Mouse (Mus musculus) CH12.LX (cell line): ENCODE data around the gene Ahnak. TPM values are rescaled to one million over a fixed set of nuclear protein-coding genes. Genes with fewer than 3 reads are reported as not detected.

Experiments
- DNase-seq: peaks from one replicate; pipeline ENCODE4 v3.0.0-alpha.2; 2013; ENCODE audit errors: extremely low read depth
- H3K27ac ChIP-seq: 2 replicates; pipeline ENCODE4 v1.5.1; 2012; ENCODE audit warnings: low read depth, mild to moderate bottlenecking, control low read depth, moderate library complexity; ENCODE audit not compliant: insufficient read depth
- H3K27me3 ChIP-seq: replicated peaks from 2 replicates; pipeline ENCODE3; 2012; ENCODE audit warnings: inconsistent platforms
- H3K36me3 ChIP-seq, 2 experiments: replicated peaks in 1 of 2; 2 replicates each; pipeline versions ENCODE3 to v1.6.1; 2012; ENCODE audit warnings: inconsistent platforms in 1 of 2, low read length in 1 of 2, mild to moderate bottlenecking in 1 of 2, mixed read lengths in 1 of 2, moderate library complexity in 1 of 2; ENCODE audit not compliant: control insufficient read depth in 1 of 2, insufficient read depth in 1 of 2
- H3K4me1 ChIP-seq, 2 experiments: 2 replicates each; pipeline ENCODE4 v1.6.1; 2012; ENCODE audit warnings: inconsistent platforms in 1 of 2, moderate library complexity in 1 of 2; ENCODE audit not compliant: insufficient read depth in 2 of 2, control insufficient read depth in 1 of 2
- H3K4me2 ChIP-seq: 2 replicates; pipeline ENCODE4 v1.6.1; 2012; ENCODE audit warnings: low read depth, mild to moderate bottlenecking, control low read depth; ENCODE audit not compliant: poor library complexity, insufficient read depth, severe bottlenecking
- H3K4me3 ChIP-seq, 3 experiments: fragments of 150-350 bp in 1 of 3; sonication (generic) in 1 of 3; replicated peaks in 1 of 3; 2 replicates each; pipeline versions ENCODE3 to v1.5.1; 2011 to 2012; ENCODE audit warnings: low read depth in 2 of 3, low read length in 2 of 3, mild to moderate bottlenecking in 2 of 3, moderate library complexity in 2 of 3, control low read depth in 1 of 3, improper control_type of control experiment in 1 of 3, inconsistent platforms in 1 of 3, mixed read lengths in 1 of 3; ENCODE audit not compliant: poor library complexity in 1 of 3
- H3K79me2 ChIP-seq: replicated peaks from 2 replicates; pipeline ENCODE4 v1.6.1; 2012; ENCODE audit warnings: mild to moderate bottlenecking, moderate library complexity; ENCODE audit not compliant: control insufficient read depth, poor library complexity, insufficient read depth, severe bottlenecking; ENCODE audit errors: extremely low read depth
- H3K9ac ChIP-seq: 2 replicates; pipeline ENCODE4 v1.6.1; 2012; ENCODE audit warnings: low read depth, mild to moderate bottlenecking, control low read depth, moderate library complexity; ENCODE audit not compliant: insufficient read depth
- H3K9me3 ChIP-seq: replicated peaks from 2 replicates; pipeline ENCODE3; 2012; ENCODE audit warnings: low read length, inconsistent platforms, mixed read lengths
- BHLHE40 ChIP-seq: IDR thresholded peaks from 2 replicates; pipeline ENCODE4 v1.6.1; 2011; ENCODE audit warnings: mild to moderate bottlenecking, low read depth, low read length, improper control_type of control experiment
- CHD1 ChIP-seq: IDR thresholded peaks from 2 replicates; pipeline ENCODE4 v1.6.1; 2012; ENCODE audit warnings: low read depth, low read length, improper control_type of control experiment, inconsistent platforms
- CHD2 ChIP-seq: IDR thresholded peaks from 2 replicates; pipeline ENCODE4 v1.6.1; 2011; ENCODE audit warnings: low read length, improper control_type of control experiment
- ELF1 ChIP-seq: IDR thresholded peaks from 2 replicates; pipeline ENCODE4 v1.6.1; 2014; ENCODE audit warnings: low read depth, mild to moderate bottlenecking, inconsistent platforms, low read length, improper control_type of control experiment
- EP300 ChIP-seq: IDR thresholded peaks from 2 replicates; pipeline ENCODE4 v1.6.1; 2011; ENCODE audit warnings: low read length, improper control_type of control experiment
- GABPA ChIP-seq: IDR thresholded peaks from 2 replicates; pipeline ENCODE4 v1.6.1; 2012; ENCODE audit warnings: low read depth, low read length, improper control_type of control experiment, inconsistent platforms; ENCODE audit not compliant: insufficient replicate concordance
- IRF4 ChIP-seq: IDR thresholded peaks from 2 replicates; pipeline ENCODE4 v1.6.1; 2014; ENCODE audit warnings: low read depth, mild to moderate bottlenecking, inconsistent platforms, low read length, improper control_type of control experiment
- JUN ChIP-seq: IDR thresholded peaks from 2 replicates; pipeline ENCODE4 v1.6.1; 2011; ENCODE audit warnings: low read depth, mild to moderate bottlenecking, low read length, improper control_type of control experiment, moderate library complexity; ENCODE audit not compliant: insufficient read depth
- KAT2A ChIP-seq: IDR thresholded peaks from 2 replicates; pipeline ENCODE4 v1.6.1; 2012; ENCODE audit warnings: low read length, improper control_type of control experiment, inconsistent platforms; ENCODE audit not compliant: insufficient replicate concordance
- MAZ ChIP-seq: IDR thresholded peaks from 2 replicates; pipeline ENCODE4 v1.6.1; 2012; ENCODE audit warnings: low read depth, mild to moderate bottlenecking, inconsistent platforms, low read length, improper control_type of control experiment, moderate library complexity
- MEF2A ChIP-seq: IDR thresholded peaks from 2 replicates; pipeline ENCODE4 v1.6.1; 2014; ENCODE audit warnings: low read depth, mild to moderate bottlenecking, inconsistent platforms, low read length, improper control_type of control experiment, borderline replicate concordance
- MXI1 ChIP-seq: IDR thresholded peaks from 2 replicates; pipeline ENCODE4 v1.6.1; 2011; ENCODE audit warnings: mild to moderate bottlenecking, low read depth, low read length, improper control_type of control experiment
- NELFE ChIP-seq: IDR thresholded peaks from 2 replicates; pipeline ENCODE4 v1.6.1; 2011; ENCODE audit warnings: low read depth, low read length, improper control_type of control experiment
- PAX5 ChIP-seq: IDR thresholded peaks from 2 replicates; pipeline ENCODE4 v1.6.1; 2012; ENCODE audit warnings: low read length, inconsistent platforms, mixed read lengths
- POLR2A ChIP-seq: IDR thresholded peaks from 2 replicates; pipeline ENCODE4 v1.6.1; 2011; ENCODE audit warnings: low read depth, mild to moderate bottlenecking, improper control_type of control experiment, low read length
- POLR2AphosphoS2 ChIP-seq: IDR thresholded peaks from 2 replicates; pipeline ENCODE4 v1.6.1; 2011; ENCODE audit warnings: low read depth, low read length, improper control_type of control experiment
- RAD21 ChIP-seq: IDR thresholded peaks from 2 replicates; pipeline ENCODE4 v1.6.1; 2011; ENCODE audit warnings: low read depth, mild to moderate bottlenecking, low read length, improper control_type of control experiment, moderate library complexity
- RCOR1 ChIP-seq: conservative IDR thresholded peaks from 2 replicates; pipeline ENCODE4 v1.6.1; 2012; ENCODE audit warnings: low read depth, mild to moderate bottlenecking, inconsistent platforms, low read length, improper control_type of control experiment
- SIN3A ChIP-seq: IDR thresholded peaks from 2 replicates; pipeline ENCODE4 v1.6.1; 2012; ENCODE audit warnings: low read length, improper control_type of control experiment, inconsistent platforms
- SMC3 ChIP-seq: IDR thresholded peaks from 2 replicates; pipeline ENCODE4 v1.6.1; 2011; ENCODE audit warnings: low read depth, low read length, improper control_type of control experiment
- TBP ChIP-seq: conservative IDR thresholded peaks from 2 replicates; pipeline ENCODE4 v1.6.1; 2011; ENCODE audit warnings: low read depth, low read length, improper control_type of control experiment
- UBTF ChIP-seq: IDR thresholded peaks from 2 replicates; pipeline ENCODE4 v1.6.1; 2012; ENCODE audit warnings: low read depth, mild to moderate bottlenecking, inconsistent platforms, low read length, improper control_type of control experiment, moderate library complexity
- USF2 ChIP-seq: conservative IDR thresholded peaks from 2 replicates; pipeline ENCODE4 v1.6.1; 2011; ENCODE audit warnings: low read depth, low read length, improper control_type of control experiment
- ZC3H11A ChIP-seq: IDR thresholded peaks from 2 replicates; pipeline ENCODE4 v1.6.1; 2012; ENCODE audit warnings: low read depth, mild to moderate bottlenecking, inconsistent platforms, low read length, improper control_type of control experiment
- ZKSCAN1 ChIP-seq: IDR thresholded peaks from 2 replicates; pipeline ENCODE4 v1.6.1; 2012; ENCODE audit warnings: low read depth, inconsistent platforms, low read length, improper control_type of control experiment, borderline replicate concordance
- ZNF384 ChIP-seq: IDR thresholded peaks from 2 replicates; pipeline ENCODE4 v1.6.1; 2012; ENCODE audit warnings: low read depth, low read length, improper control_type of control experiment, inconsistent platforms
- dilution Hi-C: fragments of 300-500 bp; cut with MboI; formaldehyde crosslinking; loops from 2 replicates; pipeline ENCODE4 v1.14.3; 2020; ENCODE audit warnings: low sequenced_read_pairs; ENCODE audit not compliant: extremely low pct_unique_long_range_greater_than_20kb, extremely low pct_ligation_motif_present
- in situ Hi-C: fragments of 300-500 bp; cut with MboI; formaldehyde crosslinking; loops from 3 replicates; pipeline ENCODE4 v1.14.3; 2019; ENCODE audit warnings: low sequenced_read_pairs, low pct_ligation_motif_present, low pct_unique_long_range_greater_than_20kb, mixed read lengths
- polyA plus RNA-seq: library from polyadenylated mRNA; unstranded; fragments of >175 nt; gene quantifications from 2 replicates; pipeline ENCODE4 v1.2.1, GENCODE M21; 2012; ENCODE audit warnings: low read depth; ENCODE audit not compliant: insufficient read length
- total RNA-seq, 2 experiments: library from RNA; depleted of rRNA; stranded (reverse); fragments of 300-350 nt in 1 of 2; fragments of >200 nt in 1 of 2; gene quantifications; 2 replicates each; pipeline ENCODE4 v1.2.3; 2012 to 2014

Ahnak gene
- total and polyA plus RNA-seq, 3 experiments: 1.7 to 21.7 (median 1.8) TPM

DNA sequence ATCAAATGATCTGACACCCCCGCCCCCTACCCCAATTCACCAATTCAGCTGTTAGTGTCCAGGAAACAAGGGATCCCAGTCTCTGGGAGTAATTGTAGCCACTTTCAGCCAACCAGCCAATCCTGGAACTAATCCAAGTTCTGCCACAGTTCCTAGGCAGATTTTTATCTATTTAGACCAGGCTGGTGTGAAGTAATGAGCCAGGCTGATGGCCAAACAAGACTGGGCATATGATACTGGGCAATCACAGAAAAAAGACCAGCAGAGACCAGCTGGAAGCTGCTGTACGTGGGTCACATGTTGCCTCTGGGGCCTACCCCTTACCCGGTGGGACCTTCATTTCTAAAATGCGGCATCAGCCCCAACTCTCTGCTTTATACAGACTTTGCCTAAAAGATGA lies 37.5 kb downstream of the Ahnak start:
- in situ Hi-C loops: no loop called here
- Histone ChIP-seq H3K4me3 (no peak overlapping the region), H3K4me2 (no peak overlapping the region), H3K27me3 (no peaks in the 10 kb centered on the region), H3K36me3 (no peaks in the 10 kb centered on the region), H3K79me2 (no peaks in the 10 kb centered on the region), H3K9ac (no peak overlapping the region)
- dilution Hi-C loops: no loop called here
- TF ChIP-seq RCOR1 (no peak), ZKSCAN1 (no peak), USF2 (no peak), NELFE (no peak), MEF2A (no peak), ZC3H11A (no peak), SIN3A (no peak), TBP (no peak), POLR2A (no peak)
- TF ChIP-seq, all 38 proteins: peak for 0
- DNase-seq: no peak
- no peak overlapping the region for H3K27ac ChIP-seq
- H3K4me1 ChIP-seq: peaks cover 6 to 24% of the 10 kb centered on the region in 2 experiments; a peak in 3 of 4 replicates
- H3K9me3 ChIP-seq: no peaks in the 10 kb centered on the region

DNA sequence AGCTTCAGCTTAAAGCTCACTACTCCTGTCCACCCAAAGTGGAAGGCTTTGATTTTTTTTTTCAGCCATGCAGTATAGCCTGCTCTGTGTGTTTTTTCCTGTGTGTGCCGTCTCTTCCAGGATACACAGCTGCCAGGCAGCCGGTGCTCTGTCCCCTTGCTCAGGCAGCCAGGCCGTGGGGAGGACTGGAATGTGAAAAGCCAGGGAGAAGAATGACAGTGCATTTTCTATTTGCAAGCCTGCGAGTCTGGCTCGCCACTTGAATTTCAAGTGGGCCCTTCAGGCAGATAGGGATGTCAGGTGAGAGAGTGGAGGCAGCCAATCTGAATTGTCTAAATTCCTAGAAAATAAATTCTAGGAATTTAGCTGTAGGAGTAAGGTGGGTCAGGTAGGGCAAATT lies 38.7 kb downstream of the Ahnak start:
- dilution Hi-C loops: no loop called here
- H3K27ac ChIP-seq: no peak overlapping the region

DNA sequence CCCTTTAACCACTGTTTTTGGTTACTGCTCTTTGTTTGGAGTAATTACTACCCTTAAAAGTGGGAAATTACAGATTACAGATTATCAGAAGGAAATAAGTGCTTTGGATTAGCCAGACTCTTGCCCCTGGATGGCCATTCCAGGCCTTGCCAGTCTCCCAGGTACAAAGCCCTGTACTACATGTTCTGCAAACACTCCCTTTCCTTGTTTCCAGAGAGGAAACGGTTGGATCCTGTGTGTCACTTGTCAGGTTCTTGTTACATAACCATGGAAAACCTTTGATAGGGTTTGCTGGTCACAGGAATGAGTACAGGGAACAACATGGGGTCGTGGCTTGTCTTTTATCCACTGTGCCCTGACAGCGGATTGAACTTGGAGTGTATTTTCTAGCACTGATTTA lies 39.3 kb downstream of the Ahnak start:
- Histone ChIP-seq H3K4me2 (no peak overlapping the region), H3K79me2 (no peaks in the 10 kb centered on the region), H3K36me3 (no peaks in the 10 kb centered on the region), H3K9ac (no peak overlapping the region), H3K27ac (no peak overlapping the region), H3K27me3 (no peaks in the 10 kb centered on the region), H3K4me3 (no peak overlapping the region), H3K9me3 (no peaks in the 10 kb centered on the region), H3K4me1 (peaks cover 2 to 12% of the 10 kb centered on the region in 2 experiments; a peak in 3 of 4 replicates)
- dilution Hi-C loops: no loop called here
- TF ChIP-seq UBTF (no peak), RAD21 (no peak), ELF1 (no peak), EP300 (no peak), CHD1 (no peak), NELFE (no peak), IRF4 (no peak), CHD2 (no peak), ZKSCAN1 (no peak), USF2 (no peak), ZNF384 (no peak), MXI1 (no peak), PAX5 (no peak), GABPA (no peak)
- DNase-seq: no peak
- in situ Hi-C loops: no loop called here

More for the DNA sequence above, 38.7 kb downstream of the Ahnak start:
- Histone ChIP-seq H3K4me1 (peaks cover 6 to 18% of the 10 kb centered on the region in 2 experiments; a peak in 3 of 4 replicates), H3K9me3 (no peaks in the 10 kb centered on the region), H3K4me2 (no peak overlapping the region), H3K9ac (no peak overlapping the region), H3K79me2 (no peaks in the 10 kb centered on the region), H3K36me3 (no peaks in the 10 kb centered on the region), H3K27me3 (no peaks in the 10 kb centered on the region), H3K4me3 (no peak overlapping the region)
- TF ChIP-seq KAT2A: no peak
- no peak for TF ChIP-seq JUN
- no peak for TF ChIP-seq BHLHE40
- TF ChIP-seq RCOR1: no peak
- no peak for TF ChIP-seq SMC3
- no peak for TF ChIP-seq MAZ
- TF ChIP-seq RAD21: no peak
- TF ChIP-seq EP300: no peak
- TF ChIP-seq POLR2AphosphoS2: no peak
- no peak for DNase-seq
- in situ Hi-C loops: no loop called here
